Mouse (Mus musculus) T-helper 17 cell (primary cell): ENCODE results near the gene Etl4.

Experiments used
- in situ Hi-C, 2 experiments: fragments of 300-600 bp; cut with MboI, MseI; formaldehyde crosslinking; loops; 1 replicate in 1 of 2; 2 replicates in 1 of 2; pipeline ENCODE4 v1.15.1; 2025; ENCODE audit warnings: high pct_unique_total_duplicates in 2 of 2

The Etl4 gene

DNA sequence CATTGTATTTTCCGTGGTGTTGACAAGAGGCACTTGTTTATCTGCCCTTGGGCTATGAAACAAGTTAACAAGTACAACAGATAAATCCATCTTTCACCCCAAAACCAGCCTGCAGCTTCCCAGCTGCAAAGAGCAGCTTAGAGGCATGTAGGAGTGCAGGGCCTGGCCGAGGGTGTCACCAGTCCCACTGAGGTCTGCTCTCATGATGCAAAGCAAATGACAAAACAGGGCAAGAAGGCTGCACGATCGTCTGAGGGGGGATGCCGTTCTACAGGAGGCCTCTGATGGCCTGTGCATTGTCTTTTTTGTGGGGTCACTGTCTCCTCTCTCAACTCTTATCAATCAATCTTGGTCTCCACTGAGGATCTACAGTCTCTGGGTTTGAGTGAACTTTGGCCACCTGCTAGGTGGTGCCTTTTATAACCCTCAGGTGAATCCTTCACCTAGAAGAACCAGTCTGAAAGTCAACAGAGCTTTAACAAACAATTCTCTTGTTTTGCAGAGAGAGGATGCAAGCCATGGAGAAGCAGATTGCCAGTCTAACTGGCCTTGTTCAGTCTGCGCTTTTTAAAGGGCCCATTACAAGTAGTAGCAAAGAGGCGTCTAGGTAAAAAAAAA is 849.6 kb downstream of the Etl4 start:
- in situ Hi-C loops, result no loop called here

DNA sequence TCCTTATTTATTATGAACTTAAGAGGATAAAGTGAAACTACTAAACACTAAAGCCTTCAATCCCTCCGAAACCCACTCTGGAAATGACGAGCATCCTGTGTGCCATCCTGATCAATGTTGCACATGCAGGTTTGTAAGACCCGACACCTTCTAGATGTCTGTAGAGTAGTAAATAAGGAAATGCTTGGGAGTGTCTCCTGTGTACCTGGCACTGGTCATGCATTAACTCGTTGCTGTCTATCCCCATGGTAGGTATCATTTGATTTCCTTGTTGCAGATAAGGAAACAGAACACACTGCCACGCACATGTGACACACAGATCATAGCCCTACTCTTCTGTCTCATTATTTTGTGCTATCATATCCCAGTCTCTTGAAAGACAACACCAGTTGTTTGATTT is 851.7 kb downstream of the Etl4 start:
- in situ Hi-C loops, result no loop called here

GRCm38 (mm10) chr2:20761751-20762150 is 852.2 kb downstream of the Etl4 start:
- in situ Hi-C loops, result no loop called here

DNA sequence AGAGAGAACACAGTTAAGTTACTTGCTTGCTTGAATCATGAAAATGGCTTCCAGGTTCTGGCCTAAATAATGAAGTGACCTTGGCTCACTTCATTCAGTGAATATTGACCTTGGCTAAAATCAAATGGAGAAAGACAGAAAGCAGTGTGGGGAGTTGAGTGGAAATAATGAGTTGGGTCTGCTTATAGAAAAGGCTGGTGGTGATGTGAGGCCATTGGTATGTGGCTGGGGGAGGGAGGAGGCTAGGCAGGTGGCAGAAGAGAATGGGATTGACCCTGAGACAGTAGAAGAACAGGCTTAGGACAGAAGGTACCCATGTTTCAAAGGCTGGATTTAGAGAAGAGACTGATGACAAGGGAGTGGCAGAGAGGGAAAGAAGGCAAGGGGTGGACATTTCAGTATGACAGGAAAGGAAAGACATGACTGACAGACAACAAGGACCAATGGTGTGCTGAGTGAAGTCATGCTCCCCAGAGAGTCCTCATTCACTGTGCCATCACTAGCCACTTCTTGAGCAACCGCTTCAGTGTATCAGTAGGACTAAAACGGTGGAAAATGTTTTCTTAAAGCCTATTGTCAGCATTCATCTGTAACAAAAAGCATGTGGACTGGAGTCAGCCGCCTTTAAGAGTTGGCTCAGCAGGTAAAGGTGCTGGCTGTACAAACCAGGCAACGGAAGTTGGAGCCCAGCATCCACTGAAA is 854.1 kb downstream of the Etl4 start:
- in situ Hi-C loops, result no loop called here

GRCm38 (mm10) chr2:20764566-20765090 is 855.0 kb downstream of the Etl4 start:
- in situ Hi-C loops, result no loop called here

- in situ Hi-C loops, result no loop called here
Observed at GRCm38 (mm10) chr2:20768681-20769080, 859.1 kb downstream of the Etl4 start.

GRCm38 (mm10) chr2:20770171-20770570 is 860.6 kb downstream of the Etl4 start:
- in situ Hi-C loops, result no loop called here

GRCm38 (mm10) chr2:20774462-20774861 is 864.9 kb downstream of the Etl4 start:
- in situ Hi-C loops, result no loop called here

DNA sequence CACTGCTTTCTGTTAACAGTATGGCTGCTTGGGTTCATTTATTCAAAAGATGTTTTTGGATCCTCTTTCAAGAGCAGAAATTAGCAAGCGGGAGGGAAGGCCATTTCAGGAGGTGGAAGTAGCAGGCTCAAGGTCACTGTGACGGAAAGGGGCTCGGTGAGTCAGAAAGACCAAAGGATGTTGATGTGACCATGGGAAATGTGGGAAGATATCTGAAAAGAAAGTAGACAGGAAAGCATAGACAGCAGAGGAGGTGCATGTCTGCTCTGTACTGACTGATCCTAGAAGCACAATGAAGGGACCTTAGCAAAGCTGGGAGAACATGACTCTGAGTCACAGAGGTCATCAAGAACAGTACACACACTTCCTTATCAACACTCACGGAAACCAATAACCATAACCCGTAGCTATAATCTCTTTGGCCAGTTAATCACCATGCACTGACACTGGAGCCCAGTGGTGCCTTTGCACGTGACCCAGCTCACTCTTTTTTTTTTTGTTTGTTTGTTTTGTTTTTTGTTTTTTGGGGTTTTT is 866.7 kb downstream of the Etl4 start:
- in situ Hi-C loops, result no loop called here

DNA sequence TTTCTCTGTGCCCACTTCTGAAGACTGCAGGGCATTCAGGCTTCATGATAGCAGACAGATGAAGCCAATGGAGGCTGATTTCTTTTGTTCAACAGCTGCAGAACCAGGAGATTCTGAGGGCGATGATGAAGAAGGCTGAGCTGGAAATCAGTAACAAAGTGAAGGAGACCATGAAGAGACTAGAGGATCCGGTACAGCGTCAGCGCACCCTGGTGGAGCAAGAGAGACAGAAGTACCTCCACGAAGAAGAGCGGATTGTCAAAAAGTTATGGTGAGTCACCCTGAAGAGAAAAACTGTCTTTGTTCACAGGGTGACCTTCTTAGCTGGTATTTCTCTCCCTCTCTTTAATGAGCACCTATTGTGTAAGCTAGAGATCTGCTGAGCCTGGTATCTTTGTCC is 868.4 kb downstream of the Etl4 start:
- in situ Hi-C loops, result no loop called here

- in situ Hi-C loops, result no loop called here
Observed at GRCm38 (mm10) chr2:20779484-20780381, 870.2 kb downstream of the Etl4 start.

GRCm38 (mm10) chr2:20801236-20801890 is 891.8 kb downstream of the Etl4 start:
- in situ Hi-C loops, result loop anchor here in 1 of 2 experiments (10.0 to 25.0 kb wide), 2 partner anchors 1561 to 1617 kb away; no protein-coding TSS in a partner anchor

DNA sequence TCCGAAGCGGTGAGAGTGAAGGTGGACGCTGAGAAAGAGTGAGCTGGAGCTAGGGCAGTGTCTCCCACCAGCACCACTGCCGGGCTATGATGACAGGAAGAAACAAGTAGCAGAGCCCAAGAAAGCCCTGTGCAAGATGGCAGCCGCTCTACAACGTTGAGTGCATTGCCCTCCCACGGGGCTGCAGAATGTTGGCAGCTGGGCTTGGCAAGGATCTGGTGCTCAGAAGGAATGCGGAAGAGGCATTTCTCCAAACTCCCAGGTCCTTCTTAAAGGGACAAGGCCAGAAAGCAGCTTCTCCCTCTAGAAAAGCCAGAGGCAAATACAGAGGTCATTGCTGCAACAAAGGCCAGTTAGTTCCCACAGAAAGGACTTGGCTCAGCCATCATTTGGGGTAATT is 901.9 kb downstream of the Etl4 start:
- in situ Hi-C loops, result loop anchor here in 1 of 2 experiments (25.0 kb wide), 1 partner anchor 1551 kb away; no protein-coding TSS in a partner anchor

DNA sequence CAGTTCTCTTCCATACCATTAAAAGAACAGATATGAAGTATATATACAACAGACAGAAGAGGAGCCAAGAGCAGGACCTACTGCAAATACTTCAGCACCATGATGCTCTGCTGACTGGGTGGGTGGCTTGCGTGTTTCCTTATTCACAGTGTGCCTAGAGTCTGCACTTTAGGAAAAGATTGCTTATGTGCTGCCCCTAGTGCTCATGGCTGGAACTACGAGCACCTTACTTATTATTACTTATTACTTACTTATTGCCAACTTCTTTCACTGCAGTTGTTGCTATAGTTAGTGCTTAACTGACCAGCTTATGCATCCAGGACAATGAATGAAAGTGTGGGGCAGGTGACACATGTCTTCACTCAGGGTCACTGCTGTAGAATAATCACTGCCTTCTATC is 904.4 kb downstream of the Etl4 start:
- in situ Hi-C loops, result loop anchor here in 1 of 2 experiments (25.0 kb wide), 1 partner anchor 1548 kb away; no protein-coding TSS in a partner anchor

- in situ Hi-C loops, result loop anchor here in 1 of 2 experiments (25.0 kb wide), 1 partner anchor 1544 kb away; no protein-coding TSS in a partner anchor
Observed at GRCm38 (mm10) chr2:20818226-20818625, 908.6 kb downstream of the Etl4 start.

DNA sequence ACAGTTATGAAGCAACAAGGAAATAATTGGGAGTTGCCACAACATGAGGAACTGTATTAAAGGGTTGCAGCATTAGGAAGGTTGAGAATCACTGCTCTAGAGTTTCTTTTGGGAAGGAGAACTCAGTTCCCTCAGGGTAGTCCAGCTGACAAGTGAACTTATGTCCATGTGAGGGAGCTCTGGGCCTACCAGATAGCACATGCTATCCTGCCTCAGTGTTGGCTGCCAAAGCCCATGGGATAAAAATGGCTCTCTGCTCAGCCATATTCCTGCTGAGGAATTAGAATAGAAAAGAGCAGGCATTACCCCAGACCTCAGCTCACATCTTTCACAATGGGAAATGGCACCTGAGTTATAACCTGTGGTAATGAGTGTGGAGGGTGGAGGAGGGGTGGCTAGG is 916.7 kb downstream of the Etl4 start:
- in situ Hi-C loops, result no loop called here

- in situ Hi-C loops, result no loop called here
Observed at GRCm38 (mm10) chr2:20830882-20831281, 921.3 kb downstream of the Etl4 start.

- in situ Hi-C loops, result no loop called here
Observed at GRCm38 (mm10) chr2:20831608-20832406, 922.2 kb downstream of the Etl4 start.

DNA sequence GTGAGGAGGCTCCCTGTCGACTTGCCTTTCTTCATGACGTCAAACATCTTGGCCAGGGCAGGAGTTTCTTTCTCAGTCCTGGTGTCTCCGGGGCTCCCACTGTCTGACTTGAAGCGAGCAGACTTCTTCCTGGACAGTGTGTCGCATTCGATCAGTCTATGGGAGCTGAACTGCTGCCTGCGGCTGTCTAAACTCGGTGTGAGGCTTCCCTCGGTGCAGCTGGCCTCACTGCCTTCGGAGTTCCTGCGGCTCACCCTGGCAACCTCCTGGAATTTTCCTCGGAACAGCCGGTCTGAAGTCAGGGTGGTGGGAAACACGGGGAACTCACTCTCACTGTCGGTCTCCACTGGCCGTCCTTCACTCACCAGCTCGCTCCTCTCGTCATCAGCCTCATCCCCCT is 939.8 kb downstream of the Etl4 start:
- in situ Hi-C loops, result no loop called here
